Mouse (Mus musculus) erythroblast, embryonic 14.5 days (primary cell): ENCODE data around the gene Celsr2.

Source experiments
- GATA1 ChIP-seq: IDR thresholded peaks from 2 replicates; pipeline ENCODE4 v1.6.1; 2012; ENCODE audit warnings: low read length, inconsistent platforms, mixed read lengths
- TAL1 ChIP-seq: IDR thresholded peaks from 3 replicates; pipeline ENCODE4 v1.6.1; 2012; ENCODE audit warnings: low read length, inconsistent platforms, mixed read lengths

DNA sequence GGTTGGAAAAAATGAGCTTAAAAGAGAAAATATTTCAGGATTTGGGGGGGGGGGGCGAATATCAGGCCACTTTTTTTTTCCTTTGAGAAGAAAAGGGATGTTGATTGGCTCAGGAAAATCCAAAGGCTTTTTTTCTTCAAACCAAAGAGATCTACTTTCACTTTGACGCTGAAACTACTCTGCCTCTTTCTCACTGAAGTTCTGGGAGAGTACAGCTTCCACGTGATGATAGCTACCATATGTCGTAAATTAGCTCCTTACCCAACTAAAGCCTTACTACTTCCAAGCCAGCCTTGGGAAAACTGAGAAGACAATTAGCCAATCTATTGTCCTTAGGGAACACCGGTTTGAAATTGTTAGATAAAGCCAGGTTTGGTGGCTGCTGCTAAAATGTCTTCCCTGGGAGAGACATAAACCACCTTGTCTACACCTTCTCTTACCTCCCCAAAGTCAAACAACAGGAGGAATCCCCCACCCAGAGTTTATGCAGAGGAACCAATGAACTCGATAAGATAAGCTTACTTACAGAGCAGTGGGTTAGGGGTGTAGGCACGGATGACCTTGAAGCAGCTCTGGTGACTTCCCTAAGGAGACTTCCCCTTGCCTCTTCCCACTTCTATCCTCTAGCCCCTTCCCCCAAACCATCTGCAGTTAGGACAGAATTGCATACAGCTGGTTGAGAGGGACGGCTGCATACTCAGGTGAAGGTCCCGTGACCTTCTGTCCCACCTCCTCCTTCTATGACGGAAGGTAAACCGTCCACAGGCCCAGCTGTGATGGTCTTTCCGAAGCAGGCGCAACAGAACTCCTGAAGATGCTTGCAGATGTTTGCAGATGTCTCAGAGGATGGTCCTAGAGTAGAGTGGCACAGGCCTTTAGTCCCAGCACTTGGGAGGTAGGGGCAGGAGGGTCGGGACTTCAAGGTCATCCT lies 33.1 kb downstream of the Celsr2 start:
- TF ChIP-seq TAL1 (no peak), GATA1 (no peak)
